Mouse (Mus musculus) limb, embryonic 14.5 days (tissue): ENCODE data around the gene Crk. TPM values are rescaled to one million over a fixed set of nuclear protein-coding genes. Genes with fewer than 3 reads are reported as not detected.

Source experiments
- ATAC-seq: fragments of 200-750 bp; cut with Nextera tagmentation; 2 replicates; pipeline ENCODE4 v1.8.0; 2017; ENCODE audit warnings: low read depth, moderate number of reproducible peaks, moderate TSS enrichment; ENCODE audit not compliant: low FRiP score
- DNase-seq: peaks from one replicate; pipeline ENCODE4 v3.0.0-alpha.2; 2015; ENCODE audit warnings: low spot score
- H3K27ac ChIP-seq: fragments of 300-500 bp; sonication (generic); replicated peaks from 2 replicates; pipeline ENCODE4 v1.5.1; 2014; ENCODE audit warnings: low read depth, mild to moderate bottlenecking, low read length, moderate library complexity, mixed read lengths
- H3K27me3 ChIP-seq: fragments of 300-500 bp; sonication (generic); 2 replicates; pipeline ENCODE4 v1.6.1; 2014; ENCODE audit warnings: low read length, mixed read lengths; ENCODE audit not compliant: control insufficient read depth, insufficient read depth
- H3K36me3 ChIP-seq: fragments of 300-500 bp; sonication (generic); 2 replicates; pipeline ENCODE4 v1.6.1; 2014; ENCODE audit warnings: mild to moderate bottlenecking, low read length, moderate library complexity, mixed read lengths; ENCODE audit not compliant: control insufficient read depth, insufficient read depth
- H3K4me1 ChIP-seq: fragments of 300-500 bp; sonication (generic); 2 replicates; pipeline ENCODE4 v1.6.1; 2014; ENCODE audit warnings: antibody characterized with exemption, low read length, mixed read lengths; ENCODE audit not compliant: control insufficient read depth, insufficient read depth
- H3K4me2 ChIP-seq: fragments of 300-500 bp; sonication (generic); replicated peaks from 2 replicates; pipeline ENCODE4 v1.6.1; 2014; ENCODE audit warnings: low read depth, mild to moderate bottlenecking, low read length, moderate library complexity; ENCODE audit not compliant: severe bottlenecking
- H3K4me3 ChIP-seq: fragments of 300-500 bp; sonication (generic); replicated peaks from 2 replicates; pipeline ENCODE4 v1.5.1; 2014; ENCODE audit warnings: low read length
- H3K9ac ChIP-seq: fragments of 300-500 bp; sonication (generic); 2 replicates; pipeline ENCODE4 v1.6.1; 2014; ENCODE audit warnings: mild to moderate bottlenecking, low read depth, low read length, moderate library complexity; ENCODE audit not compliant: severe bottlenecking
- H3K9me3 ChIP-seq: fragments of 300-500 bp; sonication (generic); 2 replicates; pipeline ENCODE4 v1.6.1; 2016; ENCODE audit warnings: low read length; ENCODE audit not compliant: control insufficient read depth
- POLR2A ChIP-seq: fragments of 200-500 bp; IDR thresholded peaks from 2 replicates; pipeline ENCODE4 v1.8.0; 2012; ENCODE audit warnings: inconsistent platforms, mild to moderate bottlenecking, moderate library complexity, borderline replicate concordance; ENCODE audit not compliant: insufficient read depth, insufficient read length; ENCODE audit errors: extremely low read depth
- WGBS: fragments of 180-500 bp; shearing (Covaris S2); extraction: QIAGEN DNeasy Blood & Tissue Kit; methylation state at CpG from one replicate; pipeline ENCODE4 v1.1.7; 2014; 5-methylcytosine and 5-hydroxymethylcytosine counted together
- polyA plus RNA-seq, 2 experiments: library from polyadenylated mRNA; depleted of rRNA in 1 of 2; stranded (reverse) in 1 of 2; unstranded in 1 of 2; fragments of >200 nt; fragmentation: Nextera tagmentation in 1 of 2; extraction: Ambion mirVana in 1 of 2; gene quantifications; 2 replicates each; pipeline versions ENCODE4 v1.2.1 to v1.2.3; 2012 to 2014

The Crk gene
- polyA plus RNA-seq, 2 experiments = 78.2 to 103 TPM

DNA sequence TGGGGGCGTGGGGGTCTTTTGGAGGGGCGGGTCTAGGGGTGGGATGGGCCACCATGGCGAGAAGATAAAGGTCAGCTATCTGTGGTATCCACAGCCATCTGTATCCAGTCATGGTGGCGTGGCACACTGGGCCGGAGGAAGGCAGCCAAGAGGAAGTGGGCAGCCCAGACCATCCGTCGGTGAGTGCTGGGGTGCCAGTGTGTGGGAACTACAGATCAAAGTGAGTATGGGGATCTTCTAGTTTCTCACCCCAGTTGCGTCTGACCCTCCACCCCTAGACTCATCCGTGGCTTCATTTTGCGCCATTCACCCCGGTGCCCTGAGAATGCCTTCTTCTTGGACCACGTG is 9.2 kb upstream of the Crk start:
- 90% methylated on average over 12 of the region's 12 CpGs for WGBS
- ATAC-seq = no peak
- no peak for TF ChIP-seq POLR2A
- no peaks in the 10 kb centered on the region for H3K27me3 ChIP-seq
- no peak overlapping the region for H3K27ac ChIP-seq
- H3K4me1 ChIP-seq = no peaks in the 10 kb centered on the region
- no peak overlapping the region for H3K9ac ChIP-seq
- H3K4me2 ChIP-seq = no peak overlapping the region
- H3K9me3 ChIP-seq = no peaks in the 10 kb centered on the region
- peaks cover 87% of the 10 kb centered on the region for H3K36me3 ChIP-seq
- H3K4me3 ChIP-seq = no peak overlapping the region
- no peak for DNase-seq

DNA sequence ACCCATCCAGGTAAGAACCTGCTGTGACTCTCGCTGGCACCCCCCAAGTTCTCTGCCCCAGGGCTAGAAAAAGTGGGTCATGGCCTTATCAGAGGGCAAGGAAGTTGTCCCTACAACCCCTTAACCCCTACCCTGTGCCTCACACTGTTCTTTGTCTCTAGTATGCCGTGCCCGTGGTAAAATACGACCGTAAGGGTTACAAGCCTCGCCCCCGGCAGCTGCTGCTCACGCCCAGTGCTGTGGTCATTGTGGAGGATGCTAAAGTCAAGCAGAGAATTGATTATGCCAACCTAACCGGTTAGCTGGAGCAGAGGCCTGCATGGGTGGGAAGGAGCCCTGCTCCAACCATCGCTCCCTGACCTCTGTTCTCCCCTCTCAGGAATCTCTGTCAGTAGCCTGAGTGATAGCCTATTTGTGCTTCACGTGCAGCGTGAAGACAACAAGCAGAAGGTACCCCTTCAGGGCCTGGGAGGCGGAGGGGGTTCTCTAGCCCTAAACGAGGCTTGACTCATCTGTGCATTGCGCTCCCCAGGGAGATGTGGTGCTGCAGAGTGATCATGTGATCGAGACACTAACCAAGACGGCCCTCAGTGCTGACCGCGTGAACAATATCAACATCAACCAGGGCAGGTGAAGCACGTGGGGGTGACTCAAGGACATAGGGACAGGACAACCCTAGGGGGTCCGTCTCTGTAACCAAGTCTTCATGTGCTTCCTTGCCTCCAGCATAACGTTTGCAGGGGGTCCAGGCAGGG is 7.5 kb upstream of the Crk start:
- H3K36me3 ChIP-seq = peaks cover 70% of the 10 kb centered on the region
- ATAC-seq = no peak
- H3K27me3 ChIP-seq = no peaks in the 10 kb centered on the region
- no peak for TF ChIP-seq POLR2A
- H3K4me2 ChIP-seq = no peak overlapping the region
- H3K4me3 ChIP-seq = no peak overlapping the region
- H3K4me1 ChIP-seq = no peaks in the 10 kb centered on the region
- no peaks in the 10 kb centered on the region for H3K9me3 ChIP-seq
- no peak overlapping the region for H3K9ac ChIP-seq
- DNase-seq = no peak
- no peak overlapping the region for H3K27ac ChIP-seq
- WGBS = 86% methylated on average over 22 of the region's 22 CpGs

DNA sequence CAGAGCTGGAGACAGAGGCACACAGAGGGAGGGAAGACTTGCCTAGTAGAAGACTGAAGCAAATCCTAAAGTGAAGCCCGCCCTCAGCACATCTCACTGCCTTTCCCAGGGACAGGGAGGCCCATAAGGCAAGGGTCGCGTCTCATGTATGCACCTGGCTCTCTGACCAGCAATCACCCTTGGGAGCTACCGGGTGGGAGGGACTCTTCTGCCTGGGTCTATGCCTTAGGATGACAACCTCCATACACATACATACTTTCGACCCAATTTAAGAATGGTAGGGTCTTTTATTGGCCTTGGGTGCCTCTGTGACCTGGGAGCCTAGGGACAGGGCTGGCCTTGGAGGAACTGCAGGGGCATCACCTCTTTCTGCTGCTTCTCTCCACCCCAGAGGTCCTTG is 5.6 kb upstream of the Crk start:
- no peak for ATAC-seq

DNA sequence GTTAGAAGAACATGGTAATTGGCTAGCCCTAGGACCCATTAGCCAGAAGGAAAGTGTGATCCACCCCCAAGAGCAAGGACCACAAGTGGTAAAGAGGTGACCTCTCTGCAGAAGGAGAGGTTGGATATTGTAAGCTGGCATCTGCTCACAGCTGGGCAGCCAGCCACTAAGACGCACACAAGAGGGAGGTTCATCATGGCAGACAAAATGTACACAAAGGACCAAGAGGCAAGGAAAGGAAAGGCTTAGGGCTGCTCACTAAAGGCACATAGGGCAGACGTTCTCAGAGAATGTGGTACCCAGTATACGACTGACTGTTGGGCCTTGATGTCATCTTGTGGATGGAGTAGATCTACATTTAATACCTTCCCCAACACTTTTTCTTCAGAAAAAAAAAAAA is 4.2 kb upstream of the Crk start:
- no peaks in the 10 kb centered on the region for H3K9me3 ChIP-seq
- H3K9ac ChIP-seq = no peak overlapping the region
- no peak overlapping the region for H3K4me3 ChIP-seq
- DNase-seq (no peak), ATAC-seq (no peak)
- no peaks in the 10 kb centered on the region for H3K27me3 ChIP-seq
- no peak overlapping the region for H3K4me2 ChIP-seq
- H3K36me3 ChIP-seq = peaks cover 39% of the 10 kb centered on the region
- no peak for TF ChIP-seq POLR2A
- H3K27ac ChIP-seq = no peak overlapping the region
- WGBS = 82% methylated on average over 3 of the region's 3 CpGs
- peaks cover 3% of the 10 kb centered on the region for H3K4me1 ChIP-seq

More for the DNA sequence above, 5.6 kb upstream of the Crk start:
- Histone ChIP-seq H3K4me1 (peaks cover under 1% of the 10 kb centered on the region), H3K4me3 (no peak overlapping the region), H3K9me3 (no peaks in the 10 kb centered on the region), H3K27me3 (no peaks in the 10 kb centered on the region), H3K4me2 (no peak overlapping the region), H3K27ac (no peak overlapping the region), H3K9ac (no peak overlapping the region), H3K36me3 (peaks cover 54% of the 10 kb centered on the region)
- no peak for DNase-seq
- 83% methylated on average over 5 of the region's 5 CpGs for WGBS
- TF ChIP-seq POLR2A = no peak

DNA sequence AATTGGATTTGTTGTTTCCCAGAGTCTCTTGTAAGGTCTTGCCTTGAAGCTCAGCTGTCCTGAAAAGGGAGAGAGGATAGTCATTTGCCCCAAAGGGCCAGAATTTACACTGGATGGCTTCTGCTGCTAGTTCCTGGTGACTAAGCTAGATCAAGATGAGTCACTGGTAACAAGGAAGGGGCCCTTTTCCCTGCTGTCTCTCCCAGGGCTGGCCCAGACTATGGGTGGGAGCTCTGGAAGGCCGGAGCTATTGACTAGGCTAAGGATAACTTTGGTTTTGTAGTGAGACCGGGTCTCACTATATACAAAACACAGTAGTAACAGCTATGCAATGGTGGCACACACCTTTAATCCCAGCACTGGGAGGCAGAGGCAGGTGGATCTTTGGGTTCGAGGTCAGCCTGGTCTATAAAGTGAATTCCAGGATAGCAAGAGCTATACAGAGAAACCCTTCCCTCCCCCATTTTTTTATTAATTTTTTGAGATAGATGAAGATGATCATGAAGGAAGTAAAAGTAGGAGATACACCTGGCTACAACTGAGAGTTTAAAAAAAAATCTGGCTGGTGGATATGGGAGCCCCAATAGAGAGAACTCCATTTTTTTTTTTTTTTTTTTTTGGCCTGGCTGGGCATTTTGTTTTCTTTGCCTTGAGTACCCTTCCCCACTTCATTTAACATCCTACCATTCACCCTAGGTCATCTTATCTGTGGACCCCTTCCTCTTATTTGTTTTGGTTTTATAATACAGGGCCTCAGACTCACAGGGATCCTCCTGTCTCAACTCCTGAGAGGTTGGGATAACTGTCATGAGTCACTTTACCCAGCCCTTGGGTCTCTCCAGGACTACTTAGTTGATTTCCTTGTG is 945 bp upstream of the Crk start:
- H3K4me2 ChIP-seq = peak overlapping the region; percentile 67
- H3K27ac ChIP-seq = no peak overlapping the region

More for the DNA sequence above, 945 bp upstream of the Crk start:
- TF ChIP-seq POLR2A = no peak
- H3K27me3 ChIP-seq = no peaks in the 10 kb centered on the region
- H3K36me3 ChIP-seq = peaks cover 13% of the 10 kb centered on the region
- H3K4me1 ChIP-seq = peaks cover 14% of the 10 kb centered on the region
- no peaks in the 10 kb centered on the region for H3K9me3 ChIP-seq
- peak overlapping the region; percentile 31 for H3K9ac ChIP-seq
- H3K4me3 ChIP-seq = peak overlapping the region; percentile 96
- WGBS = 86% methylated on average over 3 of the region's 3 CpGs
- no peak for ATAC-seq
- DNase-seq = no peak
